Mouse (Mus musculus): ENCODE results near the gene Pign.

DNA sequence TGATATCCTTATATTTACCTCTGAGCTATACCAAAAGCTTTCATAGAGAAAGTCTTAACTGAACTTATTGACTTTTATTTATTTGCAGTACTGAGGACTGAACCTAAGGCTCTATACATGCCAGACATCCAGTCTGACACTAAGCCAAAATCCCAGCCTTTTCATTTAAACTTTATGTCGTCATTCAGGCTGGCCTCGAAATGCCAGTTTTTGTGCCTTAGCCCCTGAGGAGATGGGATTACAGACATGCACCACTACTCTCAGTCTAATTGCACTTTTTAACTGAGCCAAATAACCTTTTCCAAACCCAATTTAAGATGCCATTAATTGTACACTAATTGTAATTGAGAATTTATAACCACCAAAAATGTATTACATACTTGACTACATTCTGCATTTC is 73.8 kb downstream of the Pign start:
- TF ChIP-seq POLR2A (IDR thresholded peaks at IDR 0.05; ENCODE audit: low read depth, low read length) (no peak), EP300 (IDR thresholded peaks at IDR 0.05; ENCODE audit: low read length) (no peak)
